Mouse (Mus musculus): Measurements from ENCODE around the gene Eng.

The Eng gene

DNA sequence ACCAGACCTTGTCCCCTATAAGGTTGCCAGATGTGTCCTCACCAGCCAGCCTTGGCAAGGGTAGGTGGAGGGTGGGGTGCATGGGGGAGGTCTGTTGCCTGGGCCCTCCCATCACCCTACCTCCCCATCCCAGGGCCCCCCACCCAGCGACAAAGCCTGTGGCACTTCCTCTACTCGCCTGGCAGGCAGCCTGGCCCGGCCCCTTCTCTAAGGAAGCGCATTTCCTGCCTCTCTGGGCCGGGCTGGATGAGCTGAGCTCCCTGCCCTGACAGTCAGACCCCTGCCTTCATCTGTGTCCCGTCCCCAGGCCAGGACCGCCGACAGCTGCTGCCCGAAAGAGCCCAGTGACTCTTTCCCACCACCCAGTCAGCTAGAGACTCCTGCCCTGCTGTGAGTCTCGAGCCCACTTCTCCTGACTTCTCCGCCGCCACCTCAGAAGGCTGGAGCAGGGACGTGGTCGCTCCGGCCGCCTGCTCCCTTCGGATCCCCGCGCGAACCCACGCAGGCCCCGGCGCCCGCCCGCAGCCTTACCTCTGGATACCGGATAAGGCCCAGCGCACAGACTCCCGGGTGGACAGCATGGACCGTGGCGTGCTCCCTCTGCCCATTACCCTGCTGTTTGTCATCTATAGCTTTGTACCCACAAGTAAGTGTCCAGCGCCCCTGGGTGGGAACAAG, at the start of gene Eng:
Gene Eng (plus strand): TSS at position 217 of the 678 bp plus-strand sequence.
- no peak for DNase-seq (ENCODE audit: low spot score in 2 of 2)

DNA sequence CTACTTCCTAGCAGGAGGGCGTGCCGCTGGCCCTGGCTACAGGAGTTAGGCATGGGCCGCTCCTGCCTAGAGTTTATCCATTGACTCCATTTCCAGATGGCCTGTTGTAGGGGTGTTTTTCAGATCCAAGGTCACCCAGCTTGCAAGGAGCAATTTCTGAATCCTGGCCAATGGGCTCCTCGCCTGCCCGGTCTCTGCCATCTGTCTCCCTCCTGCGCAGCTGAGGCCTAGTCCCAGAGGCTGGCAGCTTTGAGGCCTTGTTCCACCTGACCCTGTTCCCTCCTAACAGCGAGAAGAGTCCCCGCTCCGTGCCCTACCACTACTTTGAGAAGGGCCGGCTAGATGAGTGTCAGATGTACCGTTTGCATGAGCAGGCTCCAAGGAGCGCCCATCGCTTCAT, 49.7 kb upstream of the Eng start:
- no peak for DNase-seq (ENCODE audit: low spot score in 2 of 2)

DNA sequence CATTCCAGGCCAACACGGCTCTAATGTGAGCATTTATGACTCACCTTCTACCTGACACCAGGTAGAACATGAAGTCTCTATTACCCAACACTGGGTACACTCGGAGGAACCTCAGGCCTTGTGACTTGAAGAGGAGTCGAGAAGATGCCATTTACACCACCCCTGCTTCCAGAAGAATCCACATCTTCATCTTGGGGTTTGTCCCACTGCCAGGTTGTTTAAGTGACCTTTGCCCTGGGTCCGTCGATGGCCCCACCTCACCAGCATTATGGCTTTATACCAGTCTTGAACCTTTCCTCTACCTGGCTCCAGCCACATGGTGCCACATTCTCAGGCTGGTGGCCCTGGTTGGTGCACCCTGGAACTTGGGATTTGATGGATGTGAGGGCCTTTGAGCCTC, 49.1 kb upstream of the Eng start:
- DNase-seq (ENCODE audit: low spot score in 2 of 2) = no peak

GRCm38 (mm10) chr2:32597699-32598098, 48.7 kb upstream of the Eng start:
- DNase-seq (ENCODE audit: low spot score in 2 of 2) = no peak

- no peak for DNase-seq (ENCODE audit: low spot score in 2 of 2)
Measured at GRCm38 (mm10) chr2:32598506-32598905, 47.9 kb upstream of the Eng start.

- no peak for DNase-seq (ENCODE audit: low spot score in 2 of 2)
Measured at GRCm38 (mm10) chr2:32599409-32599808, 47.0 kb upstream of the Eng start, which contains the start of gene St6galnac6. St6galnac6 (plus strand) TSS chr2:32599709.

DNA sequence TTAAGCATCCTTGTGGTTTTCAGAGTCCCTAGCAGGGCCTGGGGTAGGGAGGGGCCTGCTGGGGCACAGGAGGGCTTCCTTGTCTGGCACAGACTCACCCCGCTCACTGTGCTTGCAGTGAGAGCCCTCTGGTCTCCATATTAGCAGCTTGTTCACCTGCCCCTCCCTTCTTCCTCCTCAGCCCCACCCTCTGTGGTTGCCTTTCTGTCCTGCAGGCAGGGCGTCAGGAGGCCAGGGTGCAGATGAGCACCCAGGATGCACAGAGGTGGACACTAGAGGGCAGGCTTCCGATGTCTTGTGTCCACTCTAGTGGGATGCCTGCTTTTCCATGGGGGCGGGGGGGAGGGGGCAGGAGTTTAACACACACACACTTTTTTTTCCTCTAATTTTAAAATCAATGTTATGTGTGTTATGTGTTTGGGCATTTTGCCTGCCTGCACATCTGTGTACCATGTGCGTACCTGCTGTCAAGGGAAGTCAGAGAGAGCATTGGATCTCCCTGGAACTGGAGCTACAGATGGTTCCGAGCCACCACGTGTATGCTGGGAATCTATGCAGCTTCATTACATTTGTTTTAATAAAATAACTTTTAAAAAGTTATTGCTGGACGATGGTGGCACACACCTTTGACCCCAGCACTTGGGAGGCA, 44.9 kb upstream of the Eng start:
- no peak for DNase-seq (ENCODE audit: low spot score in 2 of 2)

- peak; percentile 88 to 91 for DNase-seq (ENCODE audit: low spot score in 2 of 2)
Measured at GRCm38 (mm10) chr2:32602600-32603054, 43.8 kb upstream of the Eng start.

DNA sequence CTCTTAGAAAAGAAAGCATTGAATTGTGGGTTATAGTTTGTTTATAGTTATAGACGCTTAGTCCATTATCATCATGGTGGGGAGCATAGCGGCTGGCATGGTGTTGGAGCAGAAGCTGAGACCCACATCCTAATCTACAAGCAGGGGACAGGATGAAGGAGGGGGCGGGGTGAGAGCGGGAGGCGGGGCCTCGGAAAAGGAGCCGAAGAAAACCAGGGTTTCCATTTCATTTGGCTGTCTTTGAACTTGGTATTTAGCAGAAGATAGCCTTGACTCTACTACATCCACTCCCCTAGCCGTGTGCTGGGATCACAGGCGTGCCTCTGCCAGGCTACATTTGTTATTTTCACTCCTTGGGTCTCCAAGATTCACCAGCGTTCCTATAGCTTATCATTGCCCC, 41.8 kb upstream of the Eng start:
- no peak for DNase-seq (ENCODE audit: low spot score in 2 of 2)

DNA sequence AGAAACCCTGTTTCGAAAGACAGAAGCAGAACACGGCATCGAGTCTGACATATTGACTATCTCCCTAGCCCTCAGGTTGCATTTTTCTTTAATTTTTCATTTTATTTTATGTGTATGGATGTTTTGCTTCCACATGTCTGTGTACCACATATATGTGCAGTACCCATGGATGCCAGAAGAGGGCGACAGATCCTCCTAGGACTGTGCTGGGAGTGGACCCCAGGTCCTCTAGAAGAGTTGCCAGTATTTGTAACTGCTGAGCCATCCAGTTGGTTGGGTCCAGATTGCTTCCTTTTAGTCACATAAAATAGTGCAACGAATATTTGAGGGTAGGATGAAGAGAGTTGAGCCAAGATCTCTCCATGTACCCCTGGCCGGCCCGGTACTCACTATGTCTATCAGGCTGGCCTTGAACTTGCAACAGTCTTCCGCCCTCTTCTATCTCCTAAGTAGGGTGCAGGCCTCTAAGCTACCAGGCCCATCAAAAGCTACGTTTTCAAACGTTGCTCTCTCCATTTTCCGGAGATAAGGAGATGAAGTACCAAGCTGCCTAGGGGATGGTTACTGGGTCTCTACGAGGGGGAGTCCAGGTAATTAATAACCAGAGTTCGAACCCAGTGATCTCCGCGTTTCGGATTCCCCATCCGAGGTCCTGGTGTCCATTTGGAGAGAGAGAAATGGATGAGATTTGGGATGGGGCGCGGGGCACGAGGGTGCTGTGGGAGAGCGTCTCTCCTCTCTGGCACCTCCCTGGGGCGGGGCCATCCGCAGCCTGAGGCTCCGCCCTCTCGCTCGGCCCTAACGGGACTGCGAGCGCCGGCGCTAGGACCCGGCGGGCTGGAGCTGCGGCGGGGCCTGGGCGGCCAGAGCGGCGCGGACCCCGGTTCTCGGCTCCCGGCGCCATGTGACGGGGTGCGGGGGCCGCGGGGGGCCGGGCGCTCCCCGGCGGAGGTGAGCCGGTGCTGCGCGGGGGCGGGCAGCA, 39.9 kb upstream of the Eng start:
- peak; percentile 78 to 80 for DNase-seq (ENCODE audit: low spot score in 2 of 2)

GRCm38 (mm10) chr2:32607262-32607947, 39.0 kb upstream of the Eng start:
- peak; percentile 45 to 55 for DNase-seq (ENCODE audit: low spot score in 2 of 2)

DNA sequence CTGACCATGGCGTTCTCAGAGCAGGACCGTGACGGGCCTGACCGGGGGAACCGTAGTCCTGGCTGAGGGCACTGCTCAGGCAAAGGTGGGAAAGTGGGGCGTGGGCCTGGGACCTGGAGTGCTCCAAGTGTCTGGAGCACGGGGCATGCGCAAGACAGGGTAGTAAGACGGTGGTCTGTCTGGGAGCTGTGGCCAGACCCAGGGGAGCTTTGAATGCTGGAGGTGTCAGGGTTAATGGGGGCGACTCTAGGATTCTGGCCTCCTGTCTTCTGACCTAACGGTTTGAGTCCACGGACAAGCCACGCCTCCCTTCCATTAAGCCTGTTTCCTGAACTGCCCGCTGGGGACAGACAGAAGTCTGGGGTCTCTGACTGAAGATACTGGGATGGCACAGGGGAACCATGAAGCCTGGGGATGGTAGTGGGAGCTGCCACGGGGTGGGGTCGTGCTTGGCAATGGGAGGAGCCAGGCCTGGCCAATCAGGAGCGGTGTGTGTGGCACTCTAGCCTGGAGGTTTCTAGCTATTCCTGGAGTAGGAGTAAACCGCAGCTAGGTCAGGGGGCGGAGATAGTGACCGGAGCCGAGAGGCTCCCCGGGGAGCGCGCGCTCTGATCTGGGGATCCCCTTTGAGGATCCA, 38.1 kb upstream of the Eng start:
- peak; percentile 45 to 52 for DNase-seq (ENCODE audit: low spot score in 2 of 2)

DNA sequence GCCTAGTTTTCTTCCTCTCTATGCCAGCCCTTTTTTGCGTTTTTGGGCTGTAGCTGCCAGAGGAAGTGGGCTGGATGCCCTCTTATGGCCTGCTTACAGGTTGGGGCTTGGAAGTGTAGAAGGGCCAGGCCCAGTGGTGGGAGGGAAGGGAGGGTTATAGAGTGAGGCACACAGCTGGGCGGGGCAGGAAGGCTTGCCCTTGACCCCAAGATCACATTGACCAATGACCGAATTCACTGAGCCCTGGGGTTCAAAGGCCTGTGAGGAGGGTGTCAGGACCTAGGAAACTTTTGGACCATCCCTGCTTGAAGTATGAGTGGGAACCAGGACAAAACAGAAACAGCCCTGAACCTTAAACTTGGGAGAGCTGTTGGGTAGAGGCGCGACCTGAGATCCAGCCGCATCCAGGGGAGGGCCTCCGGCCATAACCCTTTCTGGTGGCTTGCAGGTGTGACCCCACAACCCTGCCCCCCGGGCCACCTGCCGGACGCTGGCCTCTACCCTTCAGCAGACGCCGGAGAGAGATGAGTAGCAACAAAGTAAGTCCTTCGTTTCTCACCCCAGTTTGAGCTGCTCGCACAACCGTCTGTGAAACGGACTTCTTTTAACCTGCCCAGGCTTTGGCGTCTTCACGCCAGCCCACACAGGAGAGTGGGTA, 37.5 kb upstream of the Eng start:
- no peak for DNase-seq (ENCODE audit: low spot score in 2 of 2)

DNA sequence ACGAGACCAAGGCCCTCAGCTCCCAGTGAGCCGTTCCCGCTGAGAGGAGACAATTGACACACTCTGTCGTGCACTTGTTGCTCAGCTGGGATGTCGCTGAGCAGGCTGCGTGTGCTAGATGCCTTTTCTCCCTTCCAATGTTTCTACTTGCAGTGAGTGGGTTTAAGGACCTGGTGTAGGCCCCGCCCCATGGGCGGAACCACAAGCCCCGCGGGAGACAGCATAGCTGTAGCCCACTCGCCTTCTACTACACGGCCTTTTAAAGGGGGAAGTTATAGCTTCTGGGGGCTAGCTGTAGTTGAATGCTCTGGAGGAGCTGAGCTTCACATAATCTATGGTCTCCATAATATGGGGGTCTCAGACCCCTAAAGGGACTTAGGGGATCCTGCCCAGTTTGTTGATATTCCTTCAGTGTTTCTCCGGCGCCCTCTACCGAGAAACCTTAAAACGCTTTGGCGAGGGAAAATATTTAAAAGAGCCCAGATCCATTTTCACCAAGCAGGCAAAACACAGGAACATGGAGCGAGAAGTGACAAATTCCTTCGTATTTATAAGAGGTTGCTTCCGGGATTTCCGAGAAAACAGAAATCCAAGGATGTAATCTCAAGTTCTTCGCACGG, 35.7 kb upstream of the Eng start:
- peak; percentile 45 to 66 for DNase-seq (ENCODE audit: low spot score in 2 of 2)

DNA sequence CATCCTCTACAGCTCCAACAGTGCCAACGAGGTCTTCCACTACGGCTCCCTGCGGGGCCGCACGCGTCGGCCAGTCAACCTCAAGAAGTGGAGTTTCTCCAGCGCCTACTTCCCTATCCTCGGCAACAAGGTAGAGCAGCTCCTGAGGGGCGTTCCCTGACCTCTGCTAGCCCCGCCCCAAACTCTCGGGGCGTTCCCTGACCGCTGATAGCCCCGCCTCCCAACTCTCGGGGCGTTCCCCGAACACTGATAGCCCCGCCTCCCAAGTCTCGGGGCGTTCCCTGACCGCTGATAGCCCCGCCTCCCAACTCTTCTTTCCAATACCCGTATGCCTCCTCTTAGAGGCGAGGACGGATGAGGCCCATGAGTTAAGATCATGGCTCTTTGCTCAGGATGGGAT, 34.1 kb upstream of the Eng start:
- no peak for DNase-seq (ENCODE audit: low spot score in 2 of 2)

DNA sequence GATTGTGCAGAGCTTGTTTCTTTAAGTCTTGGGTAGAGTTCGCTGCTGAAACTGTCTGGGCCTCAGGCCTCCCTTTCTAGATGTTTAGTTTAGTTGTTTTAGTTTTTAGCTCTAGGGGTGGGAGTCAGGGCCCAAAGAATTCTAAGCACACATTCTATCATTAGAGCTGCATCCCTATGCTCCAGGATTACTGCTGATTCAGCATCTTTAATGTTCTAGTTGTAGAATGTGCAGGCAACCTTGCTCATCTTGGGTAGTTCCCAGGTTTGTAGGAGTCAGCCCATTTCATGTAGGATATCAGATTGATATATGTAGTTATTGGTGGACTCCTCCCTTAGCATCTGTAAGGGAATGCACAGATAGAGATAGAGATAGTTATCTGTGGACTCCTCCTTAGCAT, 29.3 kb upstream of the Eng start:
- no peak for DNase-seq (ENCODE audit: low spot score in 2 of 2)

DNA sequence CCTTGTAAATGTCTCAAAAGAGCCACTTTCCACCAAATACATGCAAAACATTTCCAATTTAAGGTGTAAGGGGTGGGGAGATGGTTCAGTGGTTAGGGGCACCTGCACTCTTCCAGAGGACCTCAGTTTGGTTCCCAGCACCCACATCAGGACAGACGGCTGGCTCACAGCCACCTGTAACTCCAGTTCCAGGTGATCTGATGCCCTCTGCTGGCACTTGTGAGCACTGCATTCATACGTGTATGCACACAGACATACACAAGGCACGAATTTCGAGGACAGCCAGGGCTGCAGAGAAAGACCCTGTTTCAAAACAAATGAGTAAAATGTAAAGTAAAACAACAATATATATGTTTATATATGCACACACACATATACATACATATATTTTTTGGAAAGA, 28.8 kb upstream of the Eng start:
- no peak for DNase-seq (ENCODE audit: low spot score in 2 of 2)

- no peak for DNase-seq (ENCODE audit: low spot score in 2 of 2)
Measured at GRCm38 (mm10) chr2:32618051-32618450, 28.3 kb upstream of the Eng start.

- DNase-seq (ENCODE audit: low spot score in 2 of 2) = no peak
Measured at GRCm38 (mm10) chr2:32620682-32621516, 25.5 kb upstream of the Eng start.
